In genomic region chr2:59599338-59600111, GRCm38 (mm10) we compare ENCODE assay signal across 8 mouse cellular contexts. TPM values are rescaled to one million over a fixed set of nuclear protein-coding genes. Genes with fewer than 3 reads are reported as not detected.
A peak's percentile ranks its signal among the peaks of the same experiment; 100 is the strongest.
DNase-seq lines count a peak whose midpoint lies in the region; ATAC-seq lines count a peak whose summit lies in the region.

No protein-coding gene starts in this region.

- no peaks in the 10 kb centered on the region for H3K36me3 ChIP-seq in forebrain, embryonic 12.5 days (replicated peaks)

- H3K4me3 ChIP-seq in forebrain, embryonic 12.5 days (replicated peaks), result no peak overlapping the region

- peak; percentile 39; the same call in 1 of the 2 replicates for ATAC-seq in forebrain, embryonic 12.5 days (ENCODE audit: low FRiP score)

- no peak overlapping the region for H3K9ac ChIP-seq in forebrain, embryonic 12.5 days

- H3K4me2 ChIP-seq in forebrain, embryonic 12.5 days, result no peak overlapping the region

- H3K27me3 ChIP-seq in forebrain, embryonic 12.5 days, result no peaks in the 10 kb centered on the region

- no peaks in the 10 kb centered on the region for H3K9me3 ChIP-seq in forebrain, embryonic 12.5 days

- WGBS in forebrain, embryonic 12.5 days, result 38% methylated on average over 7 of the region's 7 CpGs

- H3K4me1 ChIP-seq in forebrain, embryonic 12.5 days, result peaks cover 16% of the 10 kb centered on the region; the same call in 1 of the 2 replicates

- peak; percentile 52 for DNase-seq in adrenal gland, postnatal 14 days
- DNase-seq in adrenal gland, adult 8-10 months, result no peak
- DNase-seq in 3134 (ENCODE audit: extremely low read depth, insufficient read length, low spot score), result peak; percentile 54
- DNase-seq in kidney, adult 8-10 months, result peak; percentile 47 to 65
- peak; percentile 88 for DNase-seq in mesoderm, embryonic 11.5 days (ENCODE audit: low read depth, low spot score)
- no peak for DNase-seq in ovary, postnatal 10 days (ENCODE audit: low spot score)
- DNase-seq in frontal cortex, postnatal 25 days (ENCODE audit: low spot score in 2 of 2), result no peak

- H3K27ac ChIP-seq in forebrain, embryonic 12.5 days, result peak overlapping the region; percentile 36

RNA-seq across cellular contexts. Expression of gene Tanc1, which starts 12.3 kb away (rescaled TPM):
- total RNA-seq in adrenal gland, postnatal 14 days (2021), result 19.9 and 24.9 TPM in 2 replicates
- total RNA-seq in adrenal gland, adult 8-10 months (2022), result 10 to 100 TPM; 17.4 to 31.0 (median 23.9) TPM
- 20.0 and 23.6 TPM in 2 replicates for polyA plus RNA-seq in forebrain, embryonic 12.5 days (2016; fragmentation: Nextera tagmentation; extraction: Ambion mirVana)

Comparison
In these comparisons a context has a peak if more than half of its experiments do, and no peak if none do; other contexts are left out.
1. DNase-seq: peak in adrenal gland, postnatal 14 days (single experiment), 3134 (single experiment), kidney, adult 8-10 months (2 of 2) and mesoderm, embryonic 11.5 days (single experiment); none in adrenal gland, adult 8-10 months (single experiment), ovary, postnatal 10 days (single experiment) and frontal cortex, postnatal 25 days (0 of 2).